Mouse (Mus musculus): ENCODE results near the gene Rbpjl. TPM values are rescaled to one million over a fixed set of nuclear protein-coding genes. Genes with fewer than 3 reads are reported as not detected.

The Rbpjl gene
- polyA plus RNA-seq, 1 experiment from 2014 or later, result not detected

GRCm38 (mm10) chr2:164368620-164369105 lies 34.3 kb upstream of the Rbpjl start:
- Histone ChIP-seq H3K4me3 (ENCODE audit: low read depth, low read length) (no peak overlapping the region), H3K36me3 (replicated peaks; ENCODE audit: control insufficient read depth, insufficient read depth, low read depth, low read length) (no peaks in the 10 kb centered on the region), H3K4me2 (ENCODE audit: low read depth, low read length) (no peak overlapping the region), H3K4me1 (ENCODE audit: control insufficient read depth, insufficient read depth, low read length) (no peaks in the 10 kb centered on the region), H3K27me3 (ENCODE audit: control insufficient read depth, insufficient read depth, low read length) (no peaks in the 10 kb centered on the region), H3K27ac (replicated peaks; ENCODE audit: low read depth, low read length) (no peak overlapping the region), H3K9ac (replicated peaks; ENCODE audit: low read length) (no peak overlapping the region), H3K9me3 (replicated peaks; ENCODE audit: control insufficient read depth, low read length) (no peaks in the 10 kb centered on the region)
- WGBS, result 80% methylated on average over 6 of the region's 6 CpGs
- ATAC-seq (replicated peaks; ENCODE audit: insufficient number of reproducible peaks, low FRiP score, low TSS enrichment, low read depth) (no peak), DNase-seq (ENCODE audit: low spot score) (no peak)

- no peaks in the 10 kb centered on the region for H3K9me3 ChIP-seq (replicated peaks; ENCODE audit: control insufficient read depth, low read length)
- no peak overlapping the region for H3K4me2 ChIP-seq (ENCODE audit: low read depth, low read length)
- no peaks in the 10 kb centered on the region for H3K36me3 ChIP-seq (replicated peaks; ENCODE audit: control insufficient read depth, insufficient read depth, low read depth, low read length)
- H3K4me3 ChIP-seq (ENCODE audit: low read depth, low read length), result no peak overlapping the region
- H3K27ac ChIP-seq (replicated peaks; ENCODE audit: low read depth, low read length), result no peak overlapping the region
- no peaks in the 10 kb centered on the region for H3K27me3 ChIP-seq (ENCODE audit: control insufficient read depth, insufficient read depth, low read length)
- ATAC-seq (replicated peaks; ENCODE audit: insufficient number of reproducible peaks, low FRiP score, low TSS enrichment, low read depth) (no peak), DNase-seq (ENCODE audit: low spot score) (no peak)
- no peak overlapping the region for H3K9ac ChIP-seq (replicated peaks; ENCODE audit: low read length)
- no peaks in the 10 kb centered on the region for H3K4me1 ChIP-seq (ENCODE audit: control insufficient read depth, insufficient read depth, low read length)
- 85% methylated on average over 3 of the region's 3 CpGs for WGBS
Measured at GRCm38 (mm10) chr2:164371371-164371770, 31.6 kb upstream of the Rbpjl start.

DNA sequence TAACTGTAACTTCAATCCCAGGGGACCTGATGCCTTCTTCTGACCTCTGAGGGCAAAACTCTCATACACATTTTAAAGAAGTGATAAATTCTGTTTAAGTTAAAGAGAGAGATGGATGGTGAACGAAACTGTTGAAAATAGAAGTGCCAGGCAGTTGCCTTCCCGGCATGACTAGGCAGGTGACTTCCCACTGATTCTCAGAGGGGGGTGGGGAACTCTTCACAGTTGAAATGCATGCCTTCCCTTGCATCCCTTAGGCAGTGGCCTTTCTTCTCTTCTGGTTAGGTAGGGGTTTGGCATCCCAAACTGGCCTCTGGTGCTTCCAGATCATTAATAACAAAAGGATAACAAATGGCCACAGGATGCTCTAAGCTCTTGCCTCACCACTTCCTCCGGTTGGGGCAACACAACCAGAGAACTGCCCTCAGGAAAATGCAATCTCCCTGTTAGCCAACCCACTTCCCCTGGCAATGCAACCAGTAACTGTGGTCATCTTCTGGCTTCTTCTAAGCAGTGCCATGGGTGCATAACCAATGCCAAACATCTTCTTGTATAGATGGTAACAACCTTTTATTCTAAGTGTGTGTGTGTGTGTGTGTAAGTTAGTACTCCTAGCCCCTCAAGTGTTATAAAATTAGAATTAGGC lies 30.4 kb upstream of the Rbpjl start:
- no peaks in the 10 kb centered on the region for H3K27me3 ChIP-seq (ENCODE audit: control insufficient read depth, insufficient read depth, low read length)
- DNase-seq (ENCODE audit: low spot score) (no peak), ATAC-seq (replicated peaks; ENCODE audit: insufficient number of reproducible peaks, low FRiP score, low TSS enrichment, low read depth) (no peak)
- no peaks in the 10 kb centered on the region for H3K9me3 ChIP-seq (replicated peaks; ENCODE audit: control insufficient read depth, low read length)
- H3K4me1 ChIP-seq (ENCODE audit: control insufficient read depth, insufficient read depth, low read length), result no peaks in the 10 kb centered on the region
- H3K9ac ChIP-seq (replicated peaks; ENCODE audit: low read length), result no peak overlapping the region
- H3K36me3 ChIP-seq (replicated peaks; ENCODE audit: control insufficient read depth, insufficient read depth, low read depth, low read length), result no peaks in the 10 kb centered on the region
- H3K4me2 ChIP-seq (ENCODE audit: low read depth, low read length), result no peak overlapping the region
- 26% methylated on average over 3 of the region's 3 CpGs for whole genome bisulfite sequencing
- no peak overlapping the region for H3K27ac ChIP-seq (replicated peaks; ENCODE audit: low read depth, low read length)
- H3K4me3 ChIP-seq (ENCODE audit: low read depth, low read length), result no peak overlapping the region

DNA sequence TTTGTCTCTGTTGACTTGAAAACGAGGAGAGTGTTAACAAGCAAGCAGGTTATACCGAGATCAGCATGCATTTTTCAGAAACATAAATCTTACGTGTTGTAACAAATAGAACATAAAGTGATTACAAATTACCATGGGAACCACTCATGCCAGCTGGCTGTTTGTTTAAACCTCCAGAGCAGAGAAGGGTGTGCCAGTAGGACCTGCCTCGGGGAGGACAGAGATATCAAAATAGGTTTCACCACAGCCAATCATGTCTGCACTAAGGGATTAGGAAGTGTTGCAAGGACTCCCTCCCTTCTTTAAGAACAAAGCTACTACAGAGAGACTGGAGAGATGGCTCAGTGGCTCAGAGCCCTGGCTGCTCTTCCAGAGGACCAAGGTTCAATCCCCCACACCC lies 29.8 kb upstream of the Rbpjl start:
- DNase-seq (ENCODE audit: low spot score) (no peak), ATAC-seq (replicated peaks; ENCODE audit: insufficient number of reproducible peaks, low FRiP score, low TSS enrichment, low read depth) (no peak)
- H3K9me3 ChIP-seq (replicated peaks; ENCODE audit: control insufficient read depth, low read length), result no peaks in the 10 kb centered on the region
- no peaks in the 10 kb centered on the region for H3K27me3 ChIP-seq (ENCODE audit: control insufficient read depth, insufficient read depth, low read length)
- H3K27ac ChIP-seq (replicated peaks; ENCODE audit: low read depth, low read length), result no peak overlapping the region
- no peak overlapping the region for H3K4me3 ChIP-seq (ENCODE audit: low read depth, low read length)
- H3K4me1 ChIP-seq (ENCODE audit: control insufficient read depth, insufficient read depth, low read length), result no peaks in the 10 kb centered on the region
- 73% methylated on average over 4 of the region's 4 CpGs for WGBS
- no peak overlapping the region for H3K9ac ChIP-seq (replicated peaks; ENCODE audit: low read length)
- H3K4me2 ChIP-seq (ENCODE audit: low read depth, low read length), result no peak overlapping the region
- no peaks in the 10 kb centered on the region for H3K36me3 ChIP-seq (replicated peaks; ENCODE audit: control insufficient read depth, insufficient read depth, low read depth, low read length)

GRCm38 (mm10) chr2:164377478-164378426 lies 25.2 kb upstream of the Rbpjl start:
- H3K4me2 ChIP-seq (ENCODE audit: low read depth, low read length), result no peak overlapping the region
- no peaks in the 10 kb centered on the region for H3K4me1 ChIP-seq (ENCODE audit: control insufficient read depth, insufficient read depth, low read length)
- no peaks in the 10 kb centered on the region for H3K36me3 ChIP-seq (replicated peaks; ENCODE audit: control insufficient read depth, insufficient read depth, low read depth, low read length)
- DNase-seq (ENCODE audit: low spot score) (no peak), ATAC-seq (replicated peaks; ENCODE audit: insufficient number of reproducible peaks, low FRiP score, low TSS enrichment, low read depth) (no peak)
- no peaks in the 10 kb centered on the region for H3K9me3 ChIP-seq (replicated peaks; ENCODE audit: control insufficient read depth, low read length)
- H3K4me3 ChIP-seq (ENCODE audit: low read depth, low read length), result no peak overlapping the region
- H3K27ac ChIP-seq (replicated peaks; ENCODE audit: low read depth, low read length), result no peak overlapping the region
- 85% methylated on average over 15 of the region's 15 CpGs for WGBS
- H3K27me3 ChIP-seq (ENCODE audit: control insufficient read depth, insufficient read depth, low read length), result no peaks in the 10 kb centered on the region
- no peak overlapping the region for H3K9ac ChIP-seq (replicated peaks; ENCODE audit: low read length)

DNA sequence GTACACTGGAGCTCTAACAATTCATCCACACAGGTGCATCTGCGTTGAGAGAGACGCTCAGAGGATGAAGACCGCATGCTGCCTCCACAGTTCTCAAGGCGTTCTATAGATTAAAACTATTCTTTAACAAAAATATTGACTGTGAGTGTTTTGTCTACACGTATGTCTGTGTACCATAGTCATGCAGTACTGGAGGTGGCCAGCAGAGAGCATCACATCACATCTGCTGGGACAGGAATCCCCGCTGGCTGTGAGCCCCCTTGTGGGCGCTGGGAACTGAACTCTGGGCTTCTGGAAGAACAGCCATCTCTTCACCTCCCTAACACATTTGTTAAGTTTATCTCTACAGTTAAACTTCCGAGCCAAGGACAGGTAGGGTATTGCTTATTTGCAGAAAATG lies 21.2 kb upstream of the Rbpjl start:
- no peak overlapping the region for H3K9ac ChIP-seq (replicated peaks; ENCODE audit: low read length)
- WGBS, result 71% methylated on average over 8 of the region's 8 CpGs

GRCm38 (mm10) chr2:164382971-164383370 lies 20.0 kb upstream of the Rbpjl start:
- WGBS, result 85% methylated on average over 3 of the region's 3 CpGs
- DNase-seq (ENCODE audit: low spot score) (no peak), ATAC-seq (replicated peaks; ENCODE audit: insufficient number of reproducible peaks, low FRiP score, low TSS enrichment, low read depth) (no peak)
- H3K27ac ChIP-seq (replicated peaks; ENCODE audit: low read depth, low read length), result no peak overlapping the region
- no peaks in the 10 kb centered on the region for H3K36me3 ChIP-seq (replicated peaks; ENCODE audit: control insufficient read depth, insufficient read depth, low read depth, low read length)
- no peak overlapping the region for H3K4me3 ChIP-seq (ENCODE audit: low read depth, low read length)
- no peaks in the 10 kb centered on the region for H3K27me3 ChIP-seq (ENCODE audit: control insufficient read depth, insufficient read depth, low read length)
- H3K9ac ChIP-seq (replicated peaks; ENCODE audit: low read length), result no peak overlapping the region
- H3K9me3 ChIP-seq (replicated peaks; ENCODE audit: control insufficient read depth, low read length), result no peaks in the 10 kb centered on the region
- 0 out of 2 replicates have a peak, but pooled peaks cover 3% of the 10 kb centered on the region for H3K4me1 ChIP-seq (ENCODE audit: control insufficient read depth, insufficient read depth, low read length)
- H3K4me2 ChIP-seq (ENCODE audit: low read depth, low read length), result no peak overlapping the region

More for the DNA sequence above, 21.2 kb upstream of the Rbpjl start:
- Histone ChIP-seq H3K27ac (replicated peaks; ENCODE audit: low read depth, low read length) (no peak overlapping the region), H3K4me3 (ENCODE audit: low read depth, low read length) (no peak overlapping the region), H3K27me3 (ENCODE audit: control insufficient read depth, insufficient read depth, low read length) (no peaks in the 10 kb centered on the region), H3K9me3 (replicated peaks; ENCODE audit: control insufficient read depth, low read length) (no peaks in the 10 kb centered on the region), H3K4me2 (ENCODE audit: low read depth, low read length) (no peak overlapping the region), H3K4me1 (ENCODE audit: control insufficient read depth, insufficient read depth, low read length) (0 out of 2 replicates have a peak, but pooled peaks cover 3% of the 10 kb centered on the region), H3K36me3 (replicated peaks; ENCODE audit: control insufficient read depth, insufficient read depth, low read depth, low read length) (no peaks in the 10 kb centered on the region)
- DNase-seq (ENCODE audit: low spot score) (no peak), ATAC-seq (replicated peaks; ENCODE audit: insufficient number of reproducible peaks, low FRiP score, low TSS enrichment, low read depth) (no peak)

Measured in embryonic facial prominence, embryonic 11.5 days (tissue).